Mouse (Mus musculus): ENCODE measurements at regions not wholly inside any gene's neighbourhood (a gene's known extent, or its start where the extent isn't known, plus 50 kb on each side); places are given as distances from the start of the nearest gene placed in this dataset.

DNA sequence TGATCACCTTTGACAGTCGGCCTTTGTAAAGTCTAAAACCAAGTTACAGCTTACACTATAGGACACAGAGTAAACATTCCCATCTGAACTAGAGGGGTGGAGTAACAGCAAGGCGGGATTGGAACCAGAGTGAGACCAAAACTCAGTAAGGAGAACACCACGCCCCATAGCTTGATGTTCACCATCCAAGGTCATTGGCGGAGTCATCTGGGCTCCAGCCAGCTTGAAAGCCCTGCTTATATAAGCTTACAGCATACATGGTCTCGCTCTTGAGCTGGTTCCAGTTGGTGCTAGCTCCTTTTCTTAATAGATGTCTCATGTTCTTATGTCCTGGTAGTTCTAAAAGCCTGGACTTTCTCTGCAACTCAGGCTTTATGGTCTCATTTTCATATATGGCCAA lies 236.4 kb upstream of the Gm21798 start:
- no peak overlapping the region for H3K4me3 ChIP-seq (ENCODE audit: low read depth, low read length)
- no peak for TF ChIP-seq EP300 (IDR thresholded peaks at IDR 0.05; ENCODE audit: low read depth)
- no peak for TF ChIP-seq CTCF (IDR thresholded peaks at IDR 0.05; ENCODE audit: low read depth)
- H3K27me3 ChIP-seq (ENCODE audit: control insufficient read depth, insufficient read depth, low read length) = no peaks in the 10 kb centered on the region
- no peaks in the 10 kb centered on the region for H3K9me3 ChIP-seq (replicated peaks; ENCODE audit: control insufficient read depth, low read length)
- no peak overlapping the region for H3K4me2 ChIP-seq (ENCODE audit: low read depth, low read length)
- H3K4me1 ChIP-seq (ENCODE audit: control insufficient read depth, insufficient read depth) = peaks cover 6% of the 10 kb centered on the region; the same call in 1 of the 2 replicates
- no peak for DNase-seq (ENCODE audit: low spot score)
- ATAC-seq (ENCODE audit: insufficient read depth, low read depth) = no peak
- no peak overlapping the region for H3K27ac ChIP-seq (ENCODE audit: low read depth)
- H3K9ac ChIP-seq (replicated peaks; ENCODE audit: low read depth, low read length) = no peak overlapping the region
- WGBS = 78% methylated on average over 5 of the region's 5 CpGs
- no peaks in the 10 kb centered on the region for H3K36me3 ChIP-seq (replicated peaks; ENCODE audit: control insufficient read depth, insufficient read depth, low read length)

DNA sequence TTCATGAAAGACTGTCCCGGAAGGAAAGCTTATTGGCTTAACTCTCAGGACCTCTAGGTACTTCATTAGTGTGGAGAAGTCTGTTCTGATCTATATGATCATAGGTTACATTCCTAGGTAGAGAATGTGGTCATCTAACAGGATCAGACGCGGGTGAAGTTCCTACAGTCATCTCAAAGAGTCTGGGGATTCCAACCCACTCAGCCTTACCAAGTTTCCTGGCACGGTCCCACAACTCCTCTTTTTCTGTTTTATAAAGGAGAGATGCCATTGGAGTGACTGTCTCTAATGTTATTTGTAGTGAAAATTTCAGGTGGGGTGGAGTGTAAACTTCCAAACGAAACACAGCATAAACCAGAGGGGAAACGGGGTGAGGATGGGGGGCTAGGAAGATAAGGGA lies 233.4 kb upstream of the Gm21798 start:
- no peak for ATAC-seq (ENCODE audit: insufficient read depth, low read depth)
- WGBS = 87% methylated on average over 6 of the region's 6 CpGs
- Histone ChIP-seq H3K4me1 (ENCODE audit: control insufficient read depth, insufficient read depth) (no peaks in the 10 kb centered on the region), H3K4me2 (ENCODE audit: low read depth, low read length) (no peak overlapping the region), H3K27ac (ENCODE audit: low read depth) (no peak overlapping the region), H3K4me3 (ENCODE audit: low read depth, low read length) (no peak overlapping the region), H3K9ac (replicated peaks; ENCODE audit: low read depth, low read length) (no peak overlapping the region), H3K9me3 (replicated peaks; ENCODE audit: control insufficient read depth, low read length) (no peaks in the 10 kb centered on the region), H3K27me3 (ENCODE audit: control insufficient read depth, insufficient read depth, low read length) (no peaks in the 10 kb centered on the region), H3K36me3 (replicated peaks; ENCODE audit: control insufficient read depth, insufficient read depth, low read length) (no peaks in the 10 kb centered on the region)
- TF ChIP-seq CTCF (IDR thresholded peaks at IDR 0.05; ENCODE audit: low read depth) = no peak
- no peak for TF ChIP-seq EP300 (IDR thresholded peaks at IDR 0.05; ENCODE audit: low read depth)
- no peak for DNase-seq (ENCODE audit: low spot score)

DNA sequence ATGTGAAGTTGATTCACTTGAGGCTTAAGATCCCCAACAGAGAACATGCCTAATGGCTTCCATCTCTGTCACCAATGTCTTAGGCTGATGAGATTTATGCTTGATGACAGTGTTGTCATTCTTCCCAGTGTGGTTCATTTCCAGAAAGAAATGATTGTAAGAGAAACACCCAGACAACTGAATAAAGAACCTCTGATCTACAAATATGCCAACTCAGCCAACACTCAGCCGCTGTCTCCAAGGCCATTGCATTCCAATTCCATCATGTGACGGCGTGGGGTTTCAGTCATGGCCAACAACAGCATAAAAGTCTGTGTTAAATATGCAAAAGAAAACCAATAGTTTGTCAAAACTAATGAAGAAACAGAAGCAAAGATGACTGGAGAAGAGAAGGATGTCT lies 230.7 kb upstream of the Gm21798 start:
- H3K9me3 ChIP-seq (replicated peaks; ENCODE audit: control insufficient read depth, low read length) = no peaks in the 10 kb centered on the region
- H3K9ac ChIP-seq (replicated peaks; ENCODE audit: low read depth, low read length) = no peak overlapping the region
- H3K4me1 ChIP-seq (ENCODE audit: control insufficient read depth, insufficient read depth) = no peaks in the 10 kb centered on the region
- H3K27me3 ChIP-seq (ENCODE audit: control insufficient read depth, insufficient read depth, low read length) = no peaks in the 10 kb centered on the region
- 80% methylated on average over 3 of the region's 3 CpGs for WGBS
- H3K27ac ChIP-seq (ENCODE audit: low read depth) = no peak overlapping the region
- no peak overlapping the region for H3K4me2 ChIP-seq (ENCODE audit: low read depth, low read length)
- no peaks in the 10 kb centered on the region for H3K36me3 ChIP-seq (replicated peaks; ENCODE audit: control insufficient read depth, insufficient read depth, low read length)
- no peak overlapping the region for H3K4me3 ChIP-seq (ENCODE audit: low read depth, low read length)
- no peak for DNase-seq (ENCODE audit: low spot score)
- TF ChIP-seq CTCF (IDR thresholded peaks at IDR 0.05; ENCODE audit: low read depth) (no peak), EP300 (IDR thresholded peaks at IDR 0.05; ENCODE audit: low read depth) (no peak)
- ATAC-seq (ENCODE audit: insufficient read depth, low read depth) = no peak

GRCm38 (mm10) chr15:64590092-64590881 lies 227.2 kb upstream of the Gm21798 start:
- no peak for DNase-seq (ENCODE audit: low spot score)
- ATAC-seq (ENCODE audit: insufficient read depth, low read depth) = no peak
- WGBS = 55% methylated on average over 1 of the region's 1 CpGs
- Histone ChIP-seq H3K9ac (replicated peaks; ENCODE audit: low read depth, low read length) (no peak overlapping the region), H3K4me2 (ENCODE audit: low read depth, low read length) (no peak overlapping the region), H3K4me3 (ENCODE audit: low read depth, low read length) (no peak overlapping the region), H3K27me3 (ENCODE audit: control insufficient read depth, insufficient read depth, low read length) (no peaks in the 10 kb centered on the region), H3K27ac (ENCODE audit: low read depth) (no peak overlapping the region), H3K4me1 (ENCODE audit: control insufficient read depth, insufficient read depth) (no peaks in the 10 kb centered on the region), H3K36me3 (replicated peaks; ENCODE audit: control insufficient read depth, insufficient read depth, low read length) (no peaks in the 10 kb centered on the region), H3K9me3 (replicated peaks; ENCODE audit: control insufficient read depth, low read length) (no peaks in the 10 kb centered on the region)
- TF ChIP-seq CTCF (IDR thresholded peaks at IDR 0.05; ENCODE audit: low read depth) (no peak), EP300 (IDR thresholded peaks at IDR 0.05; ENCODE audit: low read depth) (no peak)

GRCm38 (mm10) chr15:64613503-64613902 lies 204.0 kb upstream of the Gm21798 start:
- H3K36me3 ChIP-seq (replicated peaks; ENCODE audit: control insufficient read depth, insufficient read depth, low read length) = no peaks in the 10 kb centered on the region
- no peak overlapping the region for H3K9ac ChIP-seq (replicated peaks; ENCODE audit: low read depth, low read length)
- H3K9me3 ChIP-seq (replicated peaks; ENCODE audit: control insufficient read depth, low read length) = no peaks in the 10 kb centered on the region
- TF ChIP-seq EP300 (IDR thresholded peaks at IDR 0.05; ENCODE audit: low read depth) = no peak
- TF ChIP-seq CTCF (IDR thresholded peaks at IDR 0.05; ENCODE audit: low read depth) = no peak
- no peak for ATAC-seq (ENCODE audit: insufficient read depth, low read depth)
- H3K4me2 ChIP-seq (ENCODE audit: low read depth, low read length) = no peak overlapping the region
- WGBS = 49% methylated on average over 4 of the region's 4 CpGs
- no peaks in the 10 kb centered on the region for H3K27me3 ChIP-seq (ENCODE audit: control insufficient read depth, insufficient read depth, low read length)
- DNase-seq (ENCODE audit: low spot score) = no peak
- H3K4me3 ChIP-seq (ENCODE audit: low read depth, low read length) = no peak overlapping the region
- no peak overlapping the region for H3K27ac ChIP-seq (ENCODE audit: low read depth)
- H3K4me1 ChIP-seq (ENCODE audit: control insufficient read depth, insufficient read depth) = no peaks in the 10 kb centered on the region

DNA sequence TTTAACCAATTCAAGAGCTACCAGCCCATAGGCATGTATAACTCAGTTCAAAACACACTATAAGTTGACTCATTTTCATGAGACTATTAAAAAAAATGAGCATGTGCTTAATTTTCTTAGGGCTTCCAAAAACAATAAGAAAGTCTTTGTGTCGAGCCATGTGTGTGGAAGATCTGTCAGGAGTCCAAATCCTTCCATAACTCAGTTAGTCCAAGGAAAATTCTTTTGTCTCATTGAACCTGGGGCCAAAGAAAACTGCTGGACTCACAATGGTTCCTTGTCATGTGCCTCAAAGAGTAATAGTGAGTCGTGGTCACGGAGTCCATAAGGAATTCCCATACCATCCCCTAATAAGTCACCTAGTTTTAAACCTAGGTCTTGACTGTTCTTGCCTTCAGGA lies 199.0 kb upstream of the Gm21798 start:
- Histone ChIP-seq H3K9ac (replicated peaks; ENCODE audit: low read depth, low read length) (no peak overlapping the region), H3K4me3 (ENCODE audit: low read depth, low read length) (no peak overlapping the region), H3K27ac (ENCODE audit: low read depth) (no peak overlapping the region), H3K9me3 (replicated peaks; ENCODE audit: control insufficient read depth, low read length) (no peaks in the 10 kb centered on the region), H3K4me1 (ENCODE audit: control insufficient read depth, insufficient read depth) (no peaks in the 10 kb centered on the region), H3K36me3 (replicated peaks; ENCODE audit: control insufficient read depth, insufficient read depth, low read length) (no peaks in the 10 kb centered on the region), H3K27me3 (ENCODE audit: control insufficient read depth, insufficient read depth, low read length) (no peaks in the 10 kb centered on the region), H3K4me2 (ENCODE audit: low read depth, low read length) (no peak overlapping the region)
- DNase-seq (ENCODE audit: low spot score) (peak; percentile 15), ATAC-seq (ENCODE audit: insufficient read depth, low read depth) (no peak)
- 67% methylated on average over 3 of the region's 3 CpGs for WGBS
- TF ChIP-seq EP300 (IDR thresholded peaks at IDR 0.05; ENCODE audit: low read depth) (no peak), CTCF (IDR thresholded peaks at IDR 0.05; ENCODE audit: low read depth) (no peak)
